Mouse (Mus musculus) heart, embryonic 16.5 days (tissue): ENCODE data around the gene Gm20517. TPM values are rescaled to one million over a fixed set of nuclear protein-coding genes. Genes with fewer than 3 reads are reported as not detected.
A peak's percentile ranks its signal among the peaks of the same experiment; 100 is the strongest.
"Not testable (repeated sequence)": the region's sequence is repeated elsewhere in the genome, so short reads cannot be mapped to it uniquely, and the experiment has no call there.

Experiments used
- ATAC-seq: fragments of 200-750 bp; cut with Nextera tagmentation; replicated peaks from 2 replicates; pipeline ENCODE4 v1.8.0; 2017; ENCODE audit warnings: moderate number of reproducible peaks; ENCODE audit not compliant: insufficient read depth, low FRiP score; ENCODE audit errors: extremely low read depth
- H3K27ac ChIP-seq: fragments of 300-500 bp; sonication (generic); 2 replicates; pipeline ENCODE4 v1.5.1; 2014; ENCODE audit warnings: mild to moderate bottlenecking, low read length, control low read depth, moderate library complexity
- H3K27me3 ChIP-seq: fragments of 300-500 bp; sonication (generic); 2 replicates; pipeline ENCODE4 v1.6.1; 2014; ENCODE audit warnings: low read length, mixed read lengths; ENCODE audit not compliant: control insufficient read depth, insufficient read depth
- H3K36me3 ChIP-seq: fragments of 300-500 bp; sonication (generic); 2 replicates; pipeline ENCODE4 v1.6.1; 2014; ENCODE audit not compliant: control insufficient read depth, insufficient read depth
- H3K4me1 ChIP-seq: fragments of 300-500 bp; sonication (generic); 2 replicates; pipeline ENCODE4 v1.6.1; 2014; ENCODE audit warnings: low read length, mixed read lengths; ENCODE audit not compliant: control insufficient read depth, insufficient read depth
- H3K4me2 ChIP-seq: fragments of 300-500 bp; sonication (generic); 2 replicates; pipeline ENCODE4 v1.6.1; 2014; ENCODE audit warnings: low read depth, mild to moderate bottlenecking, control low read depth, low read length
- H3K4me3 ChIP-seq: fragments of 300-500 bp; sonication (generic); 2 replicates; pipeline ENCODE4 v1.5.1; 2014; ENCODE audit warnings: mild to moderate bottlenecking, control low read depth, low read length
- H3K9ac ChIP-seq: fragments of 300-500 bp; sonication (generic); 2 replicates; pipeline ENCODE4 v1.6.1; 2014; ENCODE audit warnings: low read length, control low read depth
- H3K9me3 ChIP-seq: fragments of 300-500 bp; sonication (generic); replicated peaks from 2 replicates; pipeline ENCODE4 v1.6.1; 2016; ENCODE audit warnings: low read length; ENCODE audit not compliant: control insufficient read depth
- WGBS: fragments of 180-500 bp; shearing (Covaris S2); extraction: QIAGEN DNeasy Blood & Tissue Kit; methylation state at CpG from one replicate; pipeline ENCODE4 v1.1.7; 2014; 5-methylcytosine and 5-hydroxymethylcytosine counted together
- polyA plus RNA-seq: library from polyadenylated mRNA; unstranded; fragments of >200 nt; fragmentation: Nextera tagmentation; extraction: Ambion mirVana; gene quantifications from 2 replicates; pipeline ENCODE4 v1.2.1, GENCODE M21; 2015

The Gm20517 gene
- polyA plus RNA-seq, 1 experiment from 2014 or later: 1.0 TPM

DNA sequence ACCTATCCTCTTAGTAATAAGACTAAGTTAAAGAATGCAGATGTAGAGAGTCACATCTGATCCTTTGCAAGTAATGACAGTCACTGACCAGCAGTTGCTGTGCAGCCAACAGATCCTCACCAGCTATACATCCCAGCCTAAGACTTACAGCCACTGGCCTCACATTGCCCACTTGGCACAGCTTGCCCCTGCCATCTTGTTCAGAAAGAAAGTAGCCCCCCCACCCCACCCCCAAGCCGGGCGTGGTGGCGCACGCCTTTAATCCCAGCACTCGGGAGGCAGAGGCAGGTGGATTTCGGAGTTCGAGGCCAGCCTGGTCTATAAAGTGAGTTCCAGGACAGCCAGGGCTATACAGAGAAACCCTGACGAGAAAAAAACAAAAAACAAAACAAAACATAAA lies 43.0 kb downstream of the Gm20517 start:
- ATAC-seq, H3K4me3 ChIP-seq: not testable (repeated sequence)
- WGBS: 90% methylated on average over 8 of the region's 8 CpGs

DNA sequence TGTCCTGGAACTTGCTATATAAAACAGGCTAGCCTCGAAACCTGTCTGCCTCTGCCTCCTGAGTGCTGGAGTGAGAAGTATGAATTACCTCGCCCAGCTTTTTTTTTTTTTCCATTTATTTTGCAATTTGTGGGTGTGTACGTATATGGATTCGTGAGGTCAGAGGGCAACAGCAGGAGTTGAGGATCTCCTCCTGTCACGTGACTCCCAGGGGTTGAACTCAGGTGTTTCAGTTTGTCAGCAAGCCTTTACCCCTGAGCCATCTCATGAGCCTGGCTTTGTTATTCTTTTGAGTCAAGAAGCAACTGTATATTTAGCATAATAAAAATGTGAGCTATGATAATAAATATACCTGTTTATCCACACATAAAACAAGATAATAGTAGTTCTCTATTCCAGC lies 44.3 kb downstream of the Gm20517 start:
- no peak overlapping the region for H3K9ac ChIP-seq
- H3K27me3 ChIP-seq: no peaks in the 10 kb centered on the region
- H3K9me3 ChIP-seq: no peaks in the 10 kb centered on the region
- WGBS: 88% methylated on average over 5 of the region's 5 CpGs
- H3K27ac ChIP-seq: no peak overlapping the region
- no peaks in the 10 kb centered on the region for H3K36me3 ChIP-seq
- H3K4me1 ChIP-seq: no peaks in the 10 kb centered on the region
- H3K4me3 ChIP-seq: no peak overlapping the region
- ATAC-seq: no peak
- H3K4me2 ChIP-seq: no peak overlapping the region

More for the DNA sequence above, 43.0 kb downstream of the Gm20517 start:
- not testable (repeated sequence) for H3K27ac ChIP-seq, H3K36me3 ChIP-seq, H3K27me3 ChIP-seq, H3K9me3 ChIP-seq, H3K4me1 ChIP-seq, H3K9ac ChIP-seq, H3K4me2 ChIP-seq

DNA sequence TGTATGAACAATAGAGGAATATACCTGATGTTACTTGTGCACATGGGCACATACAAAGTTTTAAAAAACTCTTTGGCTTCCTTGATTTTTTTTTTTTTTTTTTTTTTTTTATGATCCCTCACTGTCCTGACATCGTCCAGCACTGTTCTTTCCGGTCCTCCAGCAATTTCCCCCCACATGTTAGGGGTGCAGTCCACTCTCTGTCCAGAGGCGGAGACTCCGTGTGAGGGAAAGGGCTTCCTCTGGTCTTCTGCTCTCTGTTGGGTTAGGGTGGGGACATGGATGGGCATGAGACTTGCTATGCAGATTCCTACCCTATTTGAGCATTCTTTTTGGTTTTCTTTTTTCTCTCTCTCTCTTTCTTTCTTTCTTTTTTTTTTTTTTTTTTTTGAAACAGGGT lies 46.5 kb downstream of the Gm20517 start:
- 75% methylated on average over 4 of the region's 4 CpGs for WGBS

DNA sequence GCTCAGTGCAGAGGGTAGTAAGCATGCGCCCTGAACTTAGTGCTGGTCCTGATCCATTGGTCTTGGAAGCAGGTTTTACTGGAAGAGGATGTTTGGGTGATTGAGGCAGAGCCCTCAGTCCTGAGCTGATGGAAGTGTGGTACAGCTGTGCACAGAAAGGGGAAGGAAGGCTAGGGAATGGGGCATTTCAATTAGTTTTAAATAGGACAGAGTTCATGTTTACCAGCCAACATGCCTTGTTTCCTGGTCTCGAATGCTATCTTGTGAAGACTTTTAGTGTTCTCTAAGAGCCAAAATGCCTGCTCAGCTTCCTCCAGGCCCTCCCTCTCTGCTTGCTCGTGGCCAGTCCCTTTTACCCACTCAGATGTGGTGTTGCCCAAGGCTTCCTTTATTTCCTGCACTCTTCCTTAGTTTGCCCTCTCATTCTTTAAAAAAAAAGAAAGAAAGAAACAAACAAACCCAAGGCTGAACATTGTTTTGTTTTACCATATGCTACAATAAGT lies 47.4 kb downstream of the Gm20517 start:
- no peak for ATAC-seq
- Histone ChIP-seq H3K4me1 (no peaks in the 10 kb centered on the region), H3K4me2 (no peak overlapping the region), H3K27ac (no peak overlapping the region), H3K27me3 (no peaks in the 10 kb centered on the region), H3K9me3 (no peaks in the 10 kb centered on the region), H3K36me3 (no peaks in the 10 kb centered on the region), H3K9ac (no peak overlapping the region), H3K4me3 (no peak overlapping the region)
- WGBS: 81% methylated on average over 3 of the region's 3 CpGs

More for the DNA sequence above, 46.5 kb downstream of the Gm20517 start:
- no peak overlapping the region for H3K4me2 ChIP-seq
- H3K36me3 ChIP-seq: no peaks in the 10 kb centered on the region
- H3K4me3 ChIP-seq: no peak overlapping the region
- no peak overlapping the region for H3K27ac ChIP-seq
- H3K9me3 ChIP-seq: no peaks in the 10 kb centered on the region
- no peaks in the 10 kb centered on the region for H3K27me3 ChIP-seq
- no peak for ATAC-seq
- H3K9ac ChIP-seq: no peak overlapping the region
- no peaks in the 10 kb centered on the region for H3K4me1 ChIP-seq

DNA sequence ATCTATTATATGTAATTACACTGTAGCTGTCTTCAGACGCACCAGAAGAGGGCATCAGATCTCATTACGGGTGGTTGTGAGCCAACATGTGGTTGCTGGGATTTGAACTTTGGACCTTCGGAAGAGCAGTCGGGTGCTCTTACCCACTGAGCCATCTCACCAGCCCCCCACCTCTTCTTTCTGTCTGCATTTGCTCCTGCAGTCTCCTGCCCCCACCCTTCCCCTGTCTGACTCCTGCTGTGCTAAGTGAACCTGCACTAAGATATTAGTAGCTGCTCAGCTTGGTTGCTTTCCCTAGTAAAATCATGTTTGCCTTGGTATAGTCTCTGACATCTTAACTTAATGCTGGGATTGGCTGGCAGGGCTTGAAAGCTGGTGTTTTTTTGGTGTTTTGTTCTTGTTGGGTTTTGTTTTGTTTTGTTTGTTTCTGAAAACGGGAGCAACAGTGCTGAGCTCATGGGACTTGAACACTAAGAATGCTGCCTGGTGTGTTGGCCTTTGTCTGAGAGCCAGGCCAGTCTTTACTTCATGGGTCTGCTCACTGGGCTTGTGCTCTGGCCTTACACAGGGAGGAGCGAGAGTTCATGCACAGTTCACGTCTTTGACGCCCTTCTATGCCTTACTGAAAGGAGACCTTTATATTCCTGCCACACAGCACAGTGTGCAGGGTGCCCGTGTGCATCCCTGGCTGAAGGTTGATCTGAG lies 51.8 kb downstream of the Gm20517 start:
- Histone ChIP-seq H3K27me3 (no peaks in the 10 kb centered on the region), H3K9ac (no peak overlapping the region), H3K27ac (no peak overlapping the region), H3K4me2 (no peak overlapping the region), H3K4me1 (peaks cover 3% of the 10 kb centered on the region; the same call in 1 of the 2 replicates), H3K36me3 (no peaks in the 10 kb centered on the region), H3K4me3 (no peak overlapping the region), H3K9me3 (no peaks in the 10 kb centered on the region)
- 66% methylated on average over 9 of the region's 9 CpGs for WGBS
- ATAC-seq: no peak

DNA sequence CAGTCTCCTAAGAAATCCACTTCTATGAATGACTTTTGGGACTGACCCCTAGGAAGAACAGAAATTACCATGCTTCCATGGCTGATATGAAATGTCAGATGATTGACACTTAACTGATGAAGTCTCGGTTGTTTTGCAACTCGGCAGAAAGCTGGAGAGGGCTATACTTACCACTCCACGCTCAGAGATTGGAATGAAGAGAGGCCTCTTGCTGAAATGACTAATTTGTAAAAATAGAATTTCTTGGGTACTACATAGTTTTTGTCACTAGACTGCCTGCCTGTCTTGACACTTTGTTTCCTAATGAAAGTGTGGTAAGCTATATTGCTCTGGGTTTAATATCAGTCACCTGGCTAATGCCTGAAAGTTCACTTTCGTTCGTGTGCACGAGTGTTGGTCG lies 53.1 kb downstream of the Gm20517 start:
- 58% methylated on average over 7 of the region's 7 CpGs for WGBS

DNA sequence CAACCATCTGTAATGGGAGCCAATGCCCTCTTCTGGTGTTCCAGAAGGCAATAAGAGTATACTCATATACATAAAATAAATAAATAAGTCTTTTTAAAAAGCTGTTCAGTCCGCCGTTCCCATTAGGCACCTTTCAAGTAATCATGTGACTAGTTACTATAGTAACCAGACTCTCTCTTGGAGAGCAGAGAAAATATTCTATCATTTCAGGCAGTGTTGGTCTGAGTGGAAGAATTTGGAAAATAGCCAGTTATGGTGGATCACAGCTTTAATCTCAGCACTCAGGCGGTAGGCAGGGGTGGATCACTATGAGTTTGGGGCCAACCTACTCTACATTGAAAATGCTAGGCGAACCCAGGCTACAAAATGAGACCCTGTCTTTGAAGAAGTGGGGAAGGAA lies 57.8 kb downstream of the Gm20517 start:
- ATAC-seq: no peak
- 71% methylated on average over 4 of the region's 4 CpGs for whole genome bisulfite sequencing
- no peak overlapping the region for H3K9ac ChIP-seq
- H3K27ac ChIP-seq: no peak overlapping the region
- no peaks in the 10 kb centered on the region for H3K9me3 ChIP-seq
- no peak overlapping the region for H3K4me2 ChIP-seq
- no peak overlapping the region for H3K4me3 ChIP-seq
- no peaks in the 10 kb centered on the region for H3K36me3 ChIP-seq
- H3K27me3 ChIP-seq: peaks cover 8% of the 10 kb centered on the region; the same call in 1 of the 2 replicates
- H3K4me1 ChIP-seq: peaks cover 13% of the 10 kb centered on the region

More for the DNA sequence above, 53.1 kb downstream of the Gm20517 start:
- Histone ChIP-seq H3K4me1 (peaks cover 3% of the 10 kb centered on the region; the same call in 1 of the 2 replicates), H3K27me3 (no peaks in the 10 kb centered on the region), H3K27ac (no peak overlapping the region), H3K9ac (no peak overlapping the region), H3K36me3 (no peaks in the 10 kb centered on the region), H3K9me3 (no peaks in the 10 kb centered on the region), H3K4me3 (no peak overlapping the region), H3K4me2 (no peak overlapping the region)
- ATAC-seq: no peak

DNA sequence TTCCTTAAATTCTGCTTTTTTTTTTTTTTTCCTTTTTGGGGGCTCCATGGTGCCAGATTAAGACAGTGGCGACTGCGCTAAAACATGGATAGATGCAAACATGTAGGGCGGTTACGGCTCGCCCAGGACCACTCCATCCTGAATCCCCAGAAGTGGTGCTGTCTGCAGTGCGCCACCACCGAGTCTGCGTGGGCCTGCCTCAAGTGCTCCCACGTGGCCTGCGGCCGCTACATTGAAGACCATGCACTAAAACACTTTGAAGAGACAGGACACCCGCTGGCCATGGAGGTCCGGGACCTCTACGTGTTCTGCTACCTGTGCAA lies 60.6 kb downstream of the Gm20517 start:
- H3K27ac ChIP-seq: no peak overlapping the region
- 27% methylated on average over 14 of the region's 14 CpGs for WGBS

DNA sequence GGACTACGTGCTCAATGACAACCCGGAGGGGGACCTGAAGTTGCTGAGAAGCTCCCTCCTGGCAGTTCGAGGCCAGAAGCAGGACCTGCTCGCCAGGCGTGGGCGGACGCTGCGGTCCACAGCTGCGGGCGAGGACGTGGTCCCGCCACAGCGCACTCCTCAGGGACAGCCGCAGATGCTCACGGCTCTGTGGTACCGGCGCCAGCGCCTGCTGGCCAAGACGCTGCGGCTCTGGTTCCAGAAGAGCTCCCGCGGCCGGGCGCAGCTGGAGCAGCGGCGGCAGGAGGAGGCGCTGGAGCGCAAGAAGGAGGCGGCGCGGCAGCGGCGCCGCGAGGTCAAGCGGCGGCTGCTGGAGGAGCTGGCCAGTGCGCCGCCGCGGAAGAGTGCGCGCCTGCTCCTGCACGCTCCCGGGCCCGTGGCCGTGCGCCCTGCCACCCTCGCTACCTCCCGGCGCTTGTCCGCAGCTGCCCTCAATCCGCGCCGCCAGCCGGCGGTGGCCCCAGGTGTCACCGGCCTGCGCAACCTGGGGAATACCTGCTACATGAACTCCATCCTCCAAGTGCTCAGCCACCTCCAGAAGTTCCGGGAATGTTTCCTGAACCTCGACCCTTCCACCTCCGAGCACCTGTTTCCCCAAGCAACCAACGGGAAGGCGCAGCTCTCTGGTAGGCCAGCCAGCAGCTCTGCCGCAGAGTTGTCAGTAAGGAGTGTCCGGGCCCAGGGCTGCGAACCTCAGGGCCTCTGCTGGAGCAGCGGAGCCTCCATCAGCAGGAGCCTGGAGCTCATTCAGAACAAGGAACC lies 61.1 kb downstream of the Gm20517 start:
- ATAC-seq: peak; percentile 87
- Histone ChIP-seq H3K36me3 (peaks cover 4% of the 10 kb centered on the region; the same call in 1 of the 2 replicates), H3K27ac (no peak overlapping the region), H3K4me2 (peak overlapping the region; percentile 87), H3K9me3 (no peaks in the 10 kb centered on the region), H3K4me3 (peak overlapping the region; percentile 60), H3K9ac (peak overlapping the region; percentile 69), H3K4me1 (peaks cover 9% of the 10 kb centered on the region), H3K27me3 (peaks cover 8% of the 10 kb centered on the region; the same call in 1 of the 2 replicates)
- WGBS: 4% methylated on average over 68 of the region's 68 CpGs

More for the DNA sequence above, 60.6 kb downstream of the Gm20517 start:
- H3K4me1 ChIP-seq: peaks cover 9% of the 10 kb centered on the region
- peaks cover 8% of the 10 kb centered on the region; the same call in 1 of the 2 replicates for H3K27me3 ChIP-seq
- peak overlapping the region; percentile 60 for H3K4me3 ChIP-seq
- peak overlapping the region; percentile 69 for H3K9ac ChIP-seq
- no peaks in the 10 kb centered on the region for H3K9me3 ChIP-seq
- peak; percentile 18; the same call in 1 of the 2 replicates for ATAC-seq
- peak overlapping the region; percentile 87 for H3K4me2 ChIP-seq
- H3K36me3 ChIP-seq: peaks cover 4% of the 10 kb centered on the region; the same call in 1 of the 2 replicates
